Mouse (Mus musculus) forebrain, embryonic 15.5 days (tissue): Measurements from ENCODE around the gene Nus1. TPM values are rescaled to one million over a fixed set of nuclear protein-coding genes. Genes with fewer than 3 reads are reported as not detected.

ENCODE experiments used
- polyA plus RNA-seq: library from polyadenylated mRNA; unstranded; fragments of >200 nt; fragmentation: Nextera tagmentation; extraction: Ambion mirVana; gene quantifications from 2 replicates; pipeline ENCODE4 v1.2.1, GENCODE M21; 2015

Nus1 gene
- polyA plus RNA-seq, 1 experiment from 2014 or later, result 19.2 TPM

Other genes starting within 250 kb of the Nus1 start
- gene Ros1, start 222.3 kb upstream of the Nus1 start, polyA plus RNA-seq, result not detected in 2 replicates
- gene Dcbld1, start 183.9 kb upstream of the Nus1 start, polyA plus RNA-seq, result 19.9 and 22.0 TPM in 2 replicates
- not detected in 2 replicates for gene Gm26741, start 58.8 kb upstream of the Nus1 start, polyA plus RNA-seq
- gene Gopc, start 35.4 kb upstream of the Nus1 start, polyA plus RNA-seq, result 23.3 and 23.7 TPM in 2 replicates
- not detected in 2 replicates for gene Nepn, start 28.6 kb upstream of the Nus1 start, polyA plus RNA-seq